Mouse (Mus musculus) cerebellum, adult 2 months (tissue): ENCODE data around the gene Dnal4.

Source experiments
- CTCF ChIP-seq: fragments of 200-500 bp; IDR thresholded peaks from 2 replicates; pipeline ENCODE4 v1.5.1; 2011; ENCODE audit warnings: low read depth, mild to moderate bottlenecking, control low read depth, low read length, moderate library complexity, borderline replicate concordance; ENCODE audit not compliant: insufficient read depth
- POLR2A ChIP-seq: fragments of 200-500 bp; IDR thresholded peaks from 2 replicates; pipeline ENCODE4 v1.6.1; 2011; ENCODE audit warnings: low read length, control low read depth, borderline replicate concordance; ENCODE audit not compliant: insufficient read depth

DNA sequence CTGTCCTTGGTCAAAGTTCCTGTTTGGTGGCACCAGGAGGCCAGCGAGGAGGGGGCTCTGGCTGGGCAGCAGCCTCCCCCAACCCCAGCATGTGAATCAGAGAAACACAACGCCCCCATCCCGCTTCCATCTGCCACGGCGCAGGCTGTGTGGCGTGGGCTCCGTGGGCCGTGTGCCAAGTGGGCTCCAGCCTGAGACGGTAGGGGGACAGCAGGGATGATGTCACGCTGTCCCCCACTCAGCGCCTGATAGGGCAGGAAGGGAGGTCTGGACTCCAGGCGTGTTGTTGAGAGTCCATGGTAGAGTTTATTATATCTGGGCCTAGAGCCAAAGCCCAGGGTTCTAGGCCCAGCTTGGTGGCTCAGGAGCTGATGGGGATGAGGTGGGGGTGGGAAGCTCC, 18.6 kb upstream of the Dnal4 start:
- TF ChIP-seq CTCF (no peak), POLR2A (no peak)
